Mouse (Mus musculus): ENCODE measurements at regions not wholly inside any gene's neighbourhood (a gene's known extent, or its start where the extent isn't known, plus 50 kb on each side); places are given as distances from the start of the nearest gene placed in this dataset.

DNA sequence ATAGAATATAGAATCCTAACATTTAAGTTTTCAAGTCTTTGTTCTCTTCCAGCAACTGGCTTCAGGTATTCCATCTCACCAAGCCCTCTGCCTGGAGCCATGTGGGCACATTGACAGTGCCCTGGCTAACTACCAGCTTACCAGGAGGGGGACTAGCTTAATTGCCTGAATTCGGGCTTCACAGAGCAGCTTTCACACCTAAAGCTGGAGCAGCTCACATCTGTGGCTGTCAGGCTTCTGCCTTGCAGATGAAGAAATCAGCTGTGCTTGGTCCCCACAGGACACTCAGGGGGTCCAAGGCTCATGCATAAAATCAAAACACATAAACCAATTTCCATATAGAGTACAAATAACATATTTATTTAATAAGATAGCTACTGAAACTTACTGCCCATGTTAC is 1058.5 kb upstream of the Cited2 start:
- TF ChIP-seq POLR2A (IDR thresholded peaks at IDR 0.05; ENCODE audit: low read depth, low read length): no peak
- TF ChIP-seq CTCF (IDR thresholded peaks at IDR 0.05; ENCODE audit: borderline replicate concordance, insufficient read depth, low read length): no peak
